Mouse (Mus musculus) activated CD4-positive, CD25-positive, alpha-beta regulatory T cell, adult 4 months (primary cell): Measurements from ENCODE around the gene H2afx. TPM values are rescaled to one million over a fixed set of nuclear protein-coding genes. Genes with fewer than 3 reads are reported as not detected.
"Not testable (repeated sequence)": the region's sequence is repeated elsewhere in the genome, so short reads cannot be mapped to it uniquely, and the experiment has no call there.

ENCODE experiments used
- ATAC-seq: one replicate; pipeline ENCODE4 v1.8.0; 2017
- polyA plus RNA-seq, 2 experiments: library from polyadenylated mRNA; unstranded; fragments of 100-300 nt; shearing (Covaris generic); gene quantifications; one replicate each; pipeline ENCODE4 v1.2.1; 2017

The H2afx gene
- polyA plus RNA-seq, 2 experiments from 2014 or later: 29.0 to 36.5 TPM

DNA sequence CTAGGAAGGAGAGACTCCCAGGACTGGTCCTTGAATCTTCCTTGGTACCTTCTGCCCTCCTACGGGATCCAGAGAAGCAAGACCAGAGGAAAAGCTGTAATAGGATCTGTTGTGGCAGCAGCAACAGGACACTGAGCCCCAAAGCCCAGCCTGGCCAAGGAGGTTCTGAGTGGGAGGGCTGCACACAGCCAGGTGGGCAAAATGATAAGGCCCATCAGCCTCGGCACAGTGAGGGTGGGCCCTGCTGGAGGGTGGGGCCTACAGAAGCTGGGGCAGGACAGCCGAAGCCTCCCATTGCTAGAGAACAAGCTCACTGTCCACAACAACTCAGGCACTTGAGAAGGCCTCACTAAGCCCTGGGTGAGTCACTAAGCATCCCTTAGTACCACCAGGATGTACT is 7.7 kb downstream of the H2afx start:
- no peak for ATAC-seq

DNA sequence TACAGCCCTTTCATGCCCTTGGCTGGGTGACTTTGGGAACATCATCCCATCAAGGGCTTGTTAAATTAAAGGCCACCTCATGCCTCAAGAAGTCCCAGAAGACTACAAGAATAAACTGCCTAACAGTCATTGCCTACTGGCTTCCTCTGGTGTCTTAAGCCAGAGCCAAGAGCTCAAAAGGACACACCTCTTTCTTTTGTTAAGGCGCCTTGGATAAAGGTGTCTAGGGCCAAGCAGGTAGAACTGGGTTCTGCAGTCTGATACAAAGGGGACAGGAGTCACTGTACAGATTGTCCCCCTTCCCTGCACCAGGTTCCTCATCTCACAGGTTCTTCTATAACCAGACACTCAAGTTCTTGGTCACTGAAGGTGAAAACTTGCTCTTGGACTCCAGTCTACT is 8.1 kb downstream of the H2afx start:
- no peak for ATAC-seq

DNA sequence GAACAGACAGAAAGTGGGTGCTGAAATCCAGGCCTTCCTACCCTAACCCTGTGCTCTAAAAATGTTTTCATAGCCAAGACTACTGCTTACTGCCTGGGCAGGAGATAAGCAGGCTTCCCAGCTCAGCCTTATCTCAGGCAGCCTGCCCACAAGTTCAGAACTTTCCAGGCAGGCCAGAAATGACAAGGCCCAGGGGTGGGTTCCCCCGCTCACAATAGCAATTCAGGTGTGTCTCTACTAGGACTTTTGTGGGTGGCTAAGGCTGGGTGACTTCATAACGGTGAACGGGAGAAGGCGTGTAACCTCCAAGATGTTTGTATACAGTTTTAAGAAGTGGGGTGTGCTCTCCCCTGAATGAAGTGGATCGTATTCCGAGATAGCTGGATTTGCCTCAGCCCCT is 8.8 kb downstream of the H2afx start:
- no peak for ATAC-seq

DNA sequence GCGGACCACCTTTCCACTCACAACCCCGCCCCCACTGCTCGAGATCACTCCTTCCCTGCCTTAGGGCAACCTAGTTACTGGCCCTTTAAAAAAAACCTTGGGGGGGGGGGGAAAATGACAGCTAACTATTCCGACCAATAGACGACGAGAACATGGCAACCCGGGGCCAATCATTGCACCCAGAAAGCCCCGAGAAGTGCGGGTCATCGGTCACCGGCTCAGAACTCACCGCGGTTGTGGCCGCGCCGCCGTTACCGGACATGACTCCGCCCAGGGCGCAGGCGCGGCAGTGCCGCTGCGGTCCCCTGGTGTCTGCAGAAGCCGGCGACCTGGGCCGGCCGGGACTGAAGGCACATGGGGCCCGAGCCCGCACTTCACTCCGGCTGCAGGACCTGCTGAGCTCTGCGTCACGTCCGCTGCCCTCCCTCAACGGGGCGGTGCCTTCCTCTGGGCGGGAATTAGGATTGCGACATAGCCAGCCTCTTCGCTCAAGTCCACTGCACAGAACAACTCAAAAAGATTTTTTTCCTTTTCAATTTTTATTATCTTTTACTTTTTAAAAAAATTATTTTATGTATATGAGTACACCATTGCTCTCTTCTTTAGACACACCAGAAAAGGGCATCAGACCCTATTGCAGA is 9.4 kb downstream of the H2afx start, which contains the start of gene Hmbs:
Gene Hmbs (minus strand): TSS at position 448 of the 641 bp plus-strand sequence.
- peak; percentile 94 for ATAC-seq

DNA sequence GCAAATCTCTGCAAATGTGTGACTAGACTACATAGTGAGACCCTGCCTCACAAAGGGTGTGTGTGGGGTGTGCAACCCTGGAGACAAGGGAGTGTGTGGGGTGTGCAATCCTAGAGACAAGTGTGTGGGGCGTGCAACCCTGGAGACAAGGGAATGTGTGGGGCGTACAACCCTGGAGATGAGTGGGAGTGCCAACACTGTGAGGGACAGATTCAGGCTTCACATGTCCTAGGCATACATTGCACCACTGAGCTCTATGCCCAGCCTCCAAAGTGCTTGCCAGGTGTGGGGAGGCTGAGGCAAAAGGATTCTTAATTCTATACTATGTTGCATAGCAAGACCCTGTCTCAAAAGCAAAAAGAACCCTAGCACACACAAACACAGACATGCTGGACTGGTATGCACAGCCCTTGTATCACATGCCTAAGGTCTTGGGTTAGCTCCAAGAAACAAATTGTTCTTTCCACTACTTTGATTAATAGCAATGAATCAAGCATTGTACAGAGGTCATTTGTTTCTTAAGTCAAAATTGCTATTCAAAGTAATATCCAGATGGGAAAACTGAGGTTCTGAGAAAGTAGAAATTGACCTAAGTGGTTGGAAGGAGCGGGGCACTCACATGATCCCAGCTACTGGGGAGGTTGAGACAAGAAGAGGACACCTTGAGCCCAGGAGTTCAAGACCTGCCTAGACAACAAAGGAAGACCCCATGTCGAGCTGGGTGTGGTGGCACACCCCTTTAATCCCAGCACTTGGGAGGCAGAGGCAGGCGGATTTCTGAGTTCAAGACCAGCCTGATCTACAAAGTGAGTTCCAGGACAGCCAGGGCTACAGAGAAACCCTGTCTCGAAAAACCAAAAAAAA is 11.3 kb downstream of the H2afx start:
- no peak for ATAC-seq

DNA sequence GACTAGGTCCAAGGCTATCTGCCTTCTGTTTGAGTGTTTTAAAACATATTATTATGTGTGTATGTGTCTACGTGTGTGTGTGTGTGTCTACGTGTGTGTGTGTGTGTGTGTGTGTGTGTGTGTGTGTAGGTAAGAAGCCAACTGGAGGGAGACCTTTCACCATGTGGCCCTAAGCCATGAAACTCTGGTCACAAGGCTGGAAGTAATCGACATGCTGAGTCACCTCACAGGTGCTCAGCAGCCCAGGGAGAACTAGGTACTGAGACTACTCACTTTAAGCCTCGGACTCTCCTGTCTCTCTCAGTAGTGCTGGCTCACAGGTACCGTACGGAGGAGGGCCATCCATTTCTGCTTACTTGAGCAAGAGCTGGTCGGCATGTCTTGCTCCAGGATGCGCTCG is 12.7 kb downstream of the H2afx start:
- no peak for ATAC-seq

DNA sequence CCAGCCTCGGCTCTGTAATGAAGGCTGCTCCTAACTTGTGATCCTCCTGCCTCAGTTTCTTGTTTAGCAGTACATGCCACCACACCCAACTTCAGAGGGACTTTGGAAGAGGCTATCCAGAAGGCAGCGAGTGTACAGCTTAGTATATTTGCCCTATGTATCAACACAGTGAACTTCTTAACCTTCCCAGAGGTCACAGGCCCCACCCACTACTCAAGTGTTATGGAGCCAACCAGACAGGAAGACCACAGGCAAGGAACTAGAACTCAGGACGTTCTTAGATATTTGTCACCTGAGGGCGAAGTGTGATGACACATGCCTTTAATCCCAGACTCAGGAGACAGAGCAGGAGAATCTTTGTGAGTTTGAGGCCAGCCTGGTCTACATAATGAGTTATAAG is 13.1 kb downstream of the H2afx start:
- ATAC-seq: no peak

DNA sequence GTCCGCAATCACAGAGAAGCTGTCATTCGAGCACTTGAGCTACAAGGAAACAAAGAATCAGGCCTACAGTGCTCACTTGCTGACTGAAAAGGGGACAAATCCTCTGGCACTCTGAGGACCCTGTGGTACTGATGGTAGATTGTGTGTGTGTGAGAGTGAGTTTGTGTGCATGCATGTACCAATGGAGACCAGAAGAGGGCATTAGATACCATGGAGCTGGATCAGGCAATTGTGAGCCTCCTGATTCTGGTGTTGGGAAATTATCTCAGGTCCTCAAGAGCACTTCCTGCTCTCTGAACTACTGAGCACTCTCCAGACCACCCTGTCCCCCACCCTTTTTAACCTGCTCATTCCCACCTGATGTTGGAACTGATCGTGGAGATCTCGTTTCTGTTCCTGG is 14.1 kb downstream of the H2afx start:
- ATAC-seq: no peak

DNA sequence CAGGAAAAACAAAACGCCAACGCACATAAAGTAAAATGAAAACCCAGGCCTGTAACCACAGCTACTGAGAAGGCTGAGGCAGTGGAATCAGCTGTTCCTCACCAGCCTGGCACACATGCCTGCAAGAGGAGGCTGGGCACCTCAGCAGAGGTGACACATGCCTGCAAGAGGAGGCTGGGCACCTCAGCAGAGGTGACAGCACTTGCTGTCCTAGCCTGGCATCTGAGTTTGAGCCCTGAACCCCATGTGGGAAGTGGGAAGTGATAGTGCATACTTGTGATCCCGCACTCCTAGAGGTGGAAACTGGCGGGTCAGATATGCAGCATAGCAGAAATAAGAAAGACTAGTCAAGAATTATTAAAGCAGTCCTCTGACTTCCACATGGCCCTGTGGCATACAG is 16.9 kb downstream of the H2afx start:
- ATAC-seq: no peak

DNA sequence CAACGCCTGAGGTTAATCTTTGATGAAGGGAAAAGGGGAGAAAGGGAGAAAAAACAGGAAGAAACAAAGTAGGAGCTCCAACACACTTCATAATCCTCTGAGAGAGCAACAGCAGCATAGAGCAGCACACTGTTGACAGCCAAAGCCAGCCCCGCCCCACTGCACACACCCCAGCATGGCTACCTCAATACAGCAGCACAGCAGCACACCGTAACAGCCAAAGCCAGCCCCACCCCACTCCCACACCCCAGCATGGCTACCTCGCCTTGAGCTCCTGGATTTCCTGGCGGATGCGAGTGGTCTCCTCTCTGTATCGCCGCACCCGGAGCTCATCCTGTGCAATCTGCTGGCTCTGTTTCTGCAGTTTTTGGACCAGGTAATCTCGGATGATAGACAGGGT is 17.8 kb downstream of the H2afx start:
- ATAC-seq: no peak

DNA sequence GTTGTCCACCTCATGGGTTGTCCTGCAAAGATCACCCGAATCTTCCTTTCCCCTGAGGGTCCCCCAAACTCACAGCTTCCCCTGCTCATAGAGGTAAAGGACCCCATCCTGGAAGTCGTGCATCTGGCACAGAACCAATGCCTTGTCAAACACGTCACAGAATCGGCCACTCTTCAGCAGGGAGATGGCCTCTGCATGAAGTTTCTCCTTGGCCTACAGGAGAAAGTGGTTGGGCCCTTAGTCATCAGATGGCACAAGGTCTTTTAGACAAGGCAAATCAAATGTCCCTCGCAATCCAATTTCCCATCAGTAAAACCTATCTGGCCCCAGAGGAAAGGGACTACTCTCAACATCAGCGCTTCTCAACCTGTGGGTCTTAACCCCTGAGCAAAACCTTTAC is 18.6 kb downstream of the H2afx start:
- ATAC-seq: no peak

DNA sequence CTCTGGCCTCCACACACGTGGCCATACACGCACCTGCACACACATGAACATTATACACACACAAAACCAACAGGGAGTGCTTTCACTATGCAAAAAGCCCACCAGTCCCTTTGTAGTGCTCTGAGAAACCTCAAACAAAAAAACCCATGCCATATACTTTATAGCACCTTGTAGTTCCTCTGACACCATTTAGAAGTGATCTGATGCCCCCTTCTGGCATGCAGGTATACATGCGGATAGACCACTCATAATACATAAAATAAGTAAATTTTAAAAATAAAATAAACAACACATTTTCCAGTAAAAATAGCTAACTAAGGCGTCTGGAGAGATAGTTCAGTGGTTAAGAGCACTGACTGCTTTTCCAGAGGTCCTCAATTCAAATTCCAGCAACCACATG is 22.7 kb downstream of the H2afx start:
- no peak for ATAC-seq

DNA sequence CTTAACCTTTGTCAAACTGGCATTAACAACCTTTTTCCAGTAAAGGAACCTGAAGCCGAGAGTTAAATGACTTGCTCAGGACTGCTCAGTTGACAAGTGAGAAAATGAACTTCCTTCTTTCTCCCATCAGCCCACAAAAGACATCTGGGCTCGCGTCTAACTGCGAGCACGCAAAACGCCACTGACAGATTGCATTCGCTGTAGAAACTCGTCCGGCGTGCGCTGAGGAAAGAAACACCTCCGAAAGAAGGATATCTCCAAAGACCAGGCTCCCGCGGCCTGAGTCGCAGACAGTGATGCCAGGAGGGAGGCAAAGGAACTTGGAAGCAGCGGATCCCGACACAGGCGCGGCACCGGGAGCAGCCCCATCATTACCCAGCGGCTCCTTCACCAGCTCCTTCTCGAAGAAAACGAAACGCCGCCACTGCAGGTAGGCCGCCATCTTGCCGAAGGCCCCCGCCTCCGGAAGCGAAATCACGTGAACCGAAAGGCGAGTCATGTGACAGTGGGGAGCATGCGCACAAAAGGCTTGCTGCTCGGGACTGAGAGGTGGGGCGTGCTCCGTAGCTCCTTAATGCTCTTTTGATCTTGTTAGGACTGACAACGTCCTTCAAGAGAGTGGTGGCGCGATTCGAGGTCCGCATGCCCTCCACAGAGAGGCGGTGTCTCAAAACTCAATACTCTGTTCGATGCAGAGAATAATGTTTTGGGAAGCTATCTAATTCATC is 26.9 kb downstream of the H2afx start, which contains the start of gene Vps11:
Gene Vps11 (minus strand): TSS at position 481 of the 728 bp plus-strand sequence.
- ATAC-seq: peak; percentile 91

DNA sequence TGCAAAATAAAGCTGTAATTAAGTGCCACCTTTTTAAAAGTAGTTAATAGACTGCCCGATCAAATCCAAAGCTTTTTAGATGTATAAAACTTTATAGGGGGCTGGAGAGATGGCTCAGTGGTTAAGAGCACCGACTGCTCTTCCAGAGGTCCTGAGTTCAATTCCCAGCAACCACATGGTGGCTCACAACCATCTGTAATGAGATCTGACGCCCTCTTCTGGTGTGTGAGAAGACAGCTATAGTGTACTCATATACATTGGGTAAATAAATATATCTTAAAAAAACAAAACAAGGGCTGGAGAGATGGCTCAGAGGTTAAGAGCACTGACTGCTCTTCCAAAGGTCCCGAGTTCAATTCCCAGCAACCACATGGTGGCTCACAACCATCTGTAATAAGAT is 27.4 kb downstream of the H2afx start:
- ATAC-seq: not testable (repeated sequence)

DNA sequence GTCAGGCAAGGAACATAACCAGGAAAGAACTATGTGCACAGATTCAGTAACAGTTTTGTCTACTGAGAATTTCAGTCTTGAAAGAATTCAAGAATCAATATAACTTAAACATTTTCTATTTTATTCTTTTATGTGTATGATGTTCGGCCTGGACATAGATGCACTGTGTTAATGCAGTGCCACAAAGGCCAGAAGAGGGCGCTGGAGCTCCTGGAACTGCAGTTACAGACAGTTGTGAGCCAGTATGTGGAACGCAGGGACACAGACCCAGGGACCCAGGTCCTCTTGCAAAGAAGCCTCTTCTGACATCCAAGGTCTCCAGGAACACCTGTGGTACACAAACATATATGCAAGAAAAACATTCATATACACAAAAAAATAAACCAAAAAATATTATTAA is 30.0 kb downstream of the H2afx start:
- ATAC-seq: no peak

DNA sequence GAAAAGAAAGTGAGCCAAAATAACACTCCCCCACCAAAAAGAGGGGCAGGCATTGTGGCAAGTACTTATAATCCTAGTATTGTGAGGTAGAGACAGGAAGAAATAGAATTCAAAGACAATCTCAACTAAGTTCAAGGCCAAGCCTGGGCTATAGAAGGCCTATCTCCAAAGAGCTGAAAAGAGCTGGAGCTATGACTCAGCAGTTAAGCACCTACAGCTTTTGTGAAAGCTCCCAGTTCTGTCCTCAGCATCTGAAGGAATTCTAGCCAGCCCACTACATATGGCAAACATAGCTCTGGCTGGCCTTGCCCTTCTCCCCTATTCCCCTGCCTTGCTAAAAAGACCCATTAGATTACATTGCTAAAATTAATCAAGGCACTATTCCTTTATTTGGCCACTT is 38.9 kb downstream of the H2afx start:
- no peak for ATAC-seq

DNA sequence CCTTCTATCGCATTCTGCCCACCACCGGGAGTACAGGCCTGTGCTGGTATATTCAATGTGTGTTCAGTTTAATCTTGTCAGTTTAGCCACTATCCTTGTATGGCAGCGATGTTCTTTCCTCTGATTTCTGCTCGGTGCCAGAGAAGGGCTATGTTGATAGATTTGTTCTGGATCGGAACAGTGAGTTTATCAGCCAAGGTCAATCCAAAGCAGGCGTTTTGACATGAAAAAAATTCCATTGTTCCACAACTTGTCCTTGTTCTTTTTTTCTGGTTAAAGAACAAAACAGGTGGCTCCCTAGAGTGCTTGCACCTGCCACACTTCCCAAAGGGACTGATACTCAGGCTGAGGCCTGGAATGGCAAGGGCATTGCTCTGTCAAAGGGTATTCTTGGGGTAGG is 41.6 kb downstream of the H2afx start:
- ATAC-seq: no peak

DNA sequence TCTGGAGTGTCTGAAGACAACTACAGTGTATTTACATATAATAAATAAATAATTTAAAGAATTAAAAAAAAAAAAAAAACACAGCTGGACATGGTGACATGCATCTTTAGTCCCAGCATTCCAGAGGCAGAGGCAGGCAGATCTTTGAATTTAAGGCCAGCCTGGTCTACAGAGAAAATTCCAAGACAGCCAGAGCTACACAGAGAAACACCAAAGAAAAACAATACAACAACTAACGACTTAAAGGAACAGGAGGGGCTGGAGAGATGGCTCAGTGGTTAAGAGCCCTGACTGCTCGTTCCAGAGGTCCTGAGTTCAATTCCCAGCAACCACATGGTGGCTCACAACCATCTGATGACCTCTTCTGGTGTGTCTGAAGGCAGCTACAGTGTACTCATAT is 42.8 kb downstream of the H2afx start:
- ATAC-seq: not testable (repeated sequence)

DNA sequence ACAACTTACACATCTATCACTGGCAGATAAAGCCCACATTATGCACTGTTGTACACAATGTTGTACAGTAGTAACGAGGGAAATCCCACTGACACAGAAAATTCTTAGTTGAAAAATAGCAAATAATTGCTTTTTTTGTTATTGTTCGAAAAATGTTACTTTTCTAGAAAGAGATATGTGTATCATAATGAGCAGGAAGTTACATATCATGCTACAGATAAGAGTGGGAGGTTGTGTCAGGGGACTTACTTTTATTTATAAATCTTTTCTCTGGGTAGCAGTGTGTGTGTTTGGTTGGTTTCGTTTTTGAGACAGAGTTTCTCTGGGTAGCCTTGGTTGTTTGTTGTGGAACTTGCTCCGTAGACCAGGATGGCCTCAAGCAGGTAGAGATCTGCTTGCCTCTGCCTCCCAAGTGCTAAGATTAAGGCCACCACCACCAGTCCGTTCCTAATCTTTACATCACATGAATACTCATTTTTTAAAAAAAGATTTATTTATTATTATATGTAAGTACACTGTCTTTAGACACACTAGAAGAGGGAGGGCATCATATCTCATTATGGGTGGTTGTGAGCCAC is 43.7 kb downstream of the H2afx start:
- peak; percentile 7 for ATAC-seq

DNA sequence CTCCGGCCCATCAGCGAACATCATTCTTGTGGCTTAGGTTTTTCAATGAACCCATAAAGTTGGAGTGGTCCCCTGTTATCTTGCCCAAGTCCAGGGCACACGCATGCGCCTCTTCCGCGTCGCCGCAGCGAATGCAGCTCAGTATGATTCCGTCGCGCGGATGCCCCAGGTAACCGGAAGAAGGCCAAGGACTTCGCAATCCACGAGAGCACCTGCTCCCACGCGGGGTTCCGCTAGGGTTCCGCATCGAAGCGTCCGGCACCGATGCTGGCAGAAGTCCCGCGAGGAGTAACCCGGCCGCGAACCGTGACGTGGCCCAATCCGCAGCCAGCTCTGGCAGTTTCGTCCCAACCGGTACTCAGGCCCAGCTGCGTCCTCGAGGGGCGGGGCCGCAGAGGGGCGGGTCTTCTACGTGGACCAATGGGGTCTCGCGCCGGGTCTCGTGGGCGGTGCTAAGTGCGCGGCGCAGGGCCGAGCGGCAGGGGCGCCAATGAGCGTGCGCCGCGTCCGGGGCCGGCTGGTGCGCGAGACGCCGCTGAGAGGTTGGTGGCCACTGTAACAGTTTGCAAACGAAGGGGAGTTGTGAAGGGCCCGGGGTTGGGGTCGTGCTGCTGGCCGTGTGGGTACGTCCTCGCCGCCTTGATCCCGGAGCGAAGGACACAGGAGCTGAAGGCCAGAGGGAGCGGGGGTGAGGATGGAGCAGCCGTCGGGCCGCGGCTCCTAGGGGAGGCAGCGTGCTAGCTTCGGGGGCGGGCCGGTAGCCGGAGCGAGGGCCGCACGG is 44.8 kb downstream of the H2afx start, which contains the start of gene Hyou1:
Gene Hyou1 (plus strand): TSS at position 437 of the 781 bp plus-strand sequence.
- peak; percentile 91 for ATAC-seq

DNA sequence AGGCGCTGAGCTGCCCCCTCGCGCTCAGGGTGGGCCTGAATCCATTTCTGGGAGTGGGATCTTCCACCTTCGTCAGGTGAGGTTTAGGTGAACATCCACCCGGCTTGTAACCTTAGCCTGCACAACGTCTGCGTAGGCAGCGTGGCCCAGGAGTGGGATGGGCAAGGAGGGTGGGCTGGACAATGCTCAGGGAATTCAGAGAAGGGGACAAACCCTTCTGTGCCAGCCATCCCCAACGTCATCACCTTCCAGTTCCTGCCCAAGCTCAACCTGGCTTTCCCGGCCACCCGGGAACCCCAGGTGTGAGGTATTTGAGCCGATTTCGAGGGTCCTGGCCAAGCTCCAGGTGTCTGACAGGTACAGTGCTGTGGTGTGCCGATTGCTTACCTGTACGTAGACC is 45.4 kb downstream of the H2afx start:
- ATAC-seq: no peak

DNA sequence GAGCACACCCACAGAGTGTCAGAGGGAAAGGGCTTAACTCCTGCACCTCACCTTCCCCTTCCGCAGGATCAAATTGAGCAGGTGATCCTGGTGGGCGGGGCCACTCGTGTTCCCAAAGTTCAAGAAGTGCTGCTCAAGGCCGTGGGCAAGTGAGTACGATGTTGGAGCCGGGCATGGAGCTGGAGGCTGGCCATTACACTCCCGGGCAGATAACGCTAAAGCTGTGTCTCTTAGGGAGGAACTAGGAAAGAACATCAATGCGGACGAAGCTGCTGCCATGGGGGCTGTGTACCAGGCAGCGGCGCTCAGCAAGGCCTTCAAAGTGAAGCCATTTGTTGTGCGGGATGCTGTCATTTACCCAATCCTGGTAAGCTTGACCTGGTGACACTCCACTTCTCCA is 50.1 kb downstream of the H2afx start:
- ATAC-seq: no peak
